Mouse (Mus musculus) liver, embryonic 14.5 days (tissue): ENCODE data around the gene Fyn. TPM values are rescaled to one million over a fixed set of nuclear protein-coding genes. Genes with fewer than 3 reads are reported as not detected.

Experiments
- ATAC-seq: fragments of 200-750 bp; cut with Nextera tagmentation; 2 replicates; pipeline ENCODE4 v1.8.0; 2017; ENCODE audit warnings: moderate number of reproducible peaks, mild to moderate bottlenecking, moderate library complexity; ENCODE audit not compliant: insufficient read depth
- DNase-seq, 3 experiments: peaks; one replicate each; pipeline ENCODE4 v3.0.0-alpha.2; 2012 to 2013; ENCODE audit warnings: low read depth in 3 of 3, low spot score in 3 of 3
- H3K27ac ChIP-seq: fragments of 300-500 bp; sonication (generic); 2 replicates; pipeline ENCODE4 v1.5.1; 2014; ENCODE audit warnings: moderate library complexity, mild to moderate bottlenecking, control low read depth, inconsistent platforms
- H3K27me3 ChIP-seq: fragments of 300-500 bp; sonication (generic); 2 replicates; pipeline ENCODE4 v1.6.1; 2014; ENCODE audit warnings: mild to moderate bottlenecking, low read length, moderate library complexity; ENCODE audit not compliant: control insufficient read depth, insufficient read depth
- H3K36me3 ChIP-seq: fragments of 300-500 bp; sonication (generic); replicated peaks from 2 replicates; pipeline ENCODE4 v1.6.1; 2014; ENCODE audit warnings: low read depth; ENCODE audit not compliant: control insufficient read depth, insufficient read depth
- H3K4me1 ChIP-seq, 2 experiments: fragments of 200-500 bp in 1 of 2; fragments of 300-500 bp in 1 of 2; sonication (generic) in 1 of 2; replicated peaks; 2 replicates each; pipeline ENCODE4 v1.6.1; 2012 to 2014; ENCODE audit warnings: antibody characterized with exemption in 1 of 2, inconsistent platforms in 1 of 2, low read length in 1 of 2; ENCODE audit not compliant: control insufficient read depth in 2 of 2, insufficient read depth in 2 of 2
- H3K4me2 ChIP-seq: fragments of 300-500 bp; sonication (generic); 2 replicates; pipeline ENCODE4 v1.6.1; 2014; ENCODE audit warnings: low read depth, mild to moderate bottlenecking, control low read depth, moderate library complexity
- H3K4me3 ChIP-seq, 2 experiments: fragments of 200-500 bp in 1 of 2; fragments of 300-500 bp in 1 of 2; sonication (generic) in 1 of 2; 2 replicates each; pipeline ENCODE4 v1.5.1; 2012 to 2014; ENCODE audit warnings: low read depth in 2 of 2, low read length in 2 of 2, mild to moderate bottlenecking in 2 of 2, control low read depth in 1 of 2, inconsistent platforms in 1 of 2, moderate library complexity in 1 of 2; ENCODE audit not compliant: insufficient read depth in 1 of 2
- H3K9ac ChIP-seq: fragments of 300-500 bp; sonication (generic); replicated peaks from 2 replicates; pipeline ENCODE4 v1.6.1; 2014; ENCODE audit warnings: mild to moderate bottlenecking, control low read depth, moderate library complexity
- H3K9me3 ChIP-seq: fragments of 300-500 bp; sonication (generic); 2 replicates; pipeline ENCODE4 v1.6.1; 2016; ENCODE audit warnings: low read length, mixed read lengths; ENCODE audit not compliant: control insufficient read depth
- CTCF ChIP-seq: IDR thresholded peaks from 2 replicates; pipeline ENCODE4 v1.5.1; 2016; ENCODE audit warnings: antibody characterized with exemption, low read depth, control low read depth
- EP300 ChIP-seq: IDR thresholded peaks from 2 replicates; pipeline ENCODE4 v1.6.1; 2016; ENCODE audit warnings: antibody characterized with exemption, low read depth
- WGBS: fragments of 180-500 bp; shearing (Covaris S2); extraction: QIAGEN DNeasy Blood & Tissue Kit; methylation state at CpG from one replicate; pipeline ENCODE4 v1.1.7; 2014; ENCODE audit not compliant: insufficient replicate concordance; 5-methylcytosine and 5-hydroxymethylcytosine counted together
- polyA plus RNA-seq, 2 experiments: library from polyadenylated mRNA; depleted of rRNA in 1 of 2; stranded (reverse) in 1 of 2; unstranded in 1 of 2; fragments of >200 nt; fragmentation: Nextera tagmentation in 1 of 2; extraction: Ambion mirVana in 1 of 2; gene quantifications; 2 replicates each; pipeline versions ENCODE4 v1.2.1 to v1.2.3; 2012 to 2014

Fyn gene
- polyA plus RNA-seq, 2 experiments: 8.2 to 9.8 TPM

- no peak overlapping the region for H3K4me2 ChIP-seq
- H3K9me3 ChIP-seq: no peaks in the 10 kb centered on the region
- TF ChIP-seq CTCF (no peak), EP300 (no peak)
- no peak overlapping the region for H3K4me3 ChIP-seq
- 44% methylated on average over 3 of the region's 3 CpGs for WGBS
- no peaks in the 10 kb centered on the region for H3K27me3 ChIP-seq
- no peak overlapping the region for H3K9ac ChIP-seq
- no peaks in the 10 kb centered on the region for H3K36me3 ChIP-seq
- no peak for DNase-seq
- H3K4me1 ChIP-seq: no peaks in the 10 kb centered on the region; a peak in 1 of 4 replicates
- H3K27ac ChIP-seq: no peak overlapping the region
- no peak for ATAC-seq
These were observed 229.1 kb downstream of the Fyn start for GRCm38 (mm10) chr10:39597792-39598183.

- Histone ChIP-seq H3K9ac (no peak overlapping the region), H3K4me2 (no peak overlapping the region), H3K27me3 (no peaks in the 10 kb centered on the region), H3K4me3 (no peak overlapping the region), H3K36me3 (no peaks in the 10 kb centered on the region), H3K4me1 (no peaks in the 10 kb centered on the region; a peak in 1 of 4 replicates), H3K27ac (no peak overlapping the region), H3K9me3 (no peaks in the 10 kb centered on the region)
- DNase-seq: no peak
- ATAC-seq: no peak
- TF ChIP-seq CTCF: no peak
- no peak for TF ChIP-seq EP300
- 64% methylated on average over 4 of the region's 4 CpGs for WGBS
These were observed 230.9 kb downstream of the Fyn start for GRCm38 (mm10) chr10:39599601-39600000.

GRCm38 (mm10) chr10:39600115-39600514 is 231.5 kb downstream of the Fyn start:
- no peaks in the 10 kb centered on the region for H3K36me3 ChIP-seq
- H3K9me3 ChIP-seq: no peaks in the 10 kb centered on the region
- TF ChIP-seq CTCF (no peak), EP300 (no peak)
- H3K27ac ChIP-seq: no peak overlapping the region
- no peak overlapping the region for H3K4me2 ChIP-seq
- H3K4me3 ChIP-seq: no peak overlapping the region
- DNase-seq: no peak
- no peak overlapping the region for H3K9ac ChIP-seq
- 21% methylated on average over 1 of the region's 1 CpGs for WGBS
- H3K27me3 ChIP-seq: no peaks in the 10 kb centered on the region
- H3K4me1 ChIP-seq: no peaks in the 10 kb centered on the region; a peak in 1 of 4 replicates
- ATAC-seq: no peak

- DNase-seq (no peak), ATAC-seq (no peak)
- Histone ChIP-seq H3K4me3 (no peak overlapping the region), H3K27ac (no peak overlapping the region), H3K4me2 (no peak overlapping the region), H3K4me1 (no peaks in the 10 kb centered on the region), H3K9me3 (no peaks in the 10 kb centered on the region), H3K9ac (no peak overlapping the region), H3K27me3 (no peaks in the 10 kb centered on the region), H3K36me3 (no peaks in the 10 kb centered on the region)
- no peak for TF ChIP-seq EP300
- TF ChIP-seq CTCF: no peak
- WGBS: 32% methylated on average over 5 of the region's 5 CpGs
These were observed 232.4 kb downstream of the Fyn start for GRCm38 (mm10) chr10:39601068-39601467.

GRCm38 (mm10) chr10:39606434-39606833 is 237.8 kb downstream of the Fyn start:
- Histone ChIP-seq H3K9ac (no peak overlapping the region), H3K36me3 (no peaks in the 10 kb centered on the region), H3K4me3 (no peak overlapping the region), H3K27me3 (no peaks in the 10 kb centered on the region), H3K9me3 (no peaks in the 10 kb centered on the region), H3K4me1 (0 out of 4 replicates have a peak, but pooled peaks cover 0 to 2% of the 10 kb centered on the region in 2 experiments), H3K4me2 (no peak overlapping the region), H3K27ac (no peak overlapping the region)
- DNase-seq (no peak), ATAC-seq (no peak)
- TF ChIP-seq EP300 (no peak), CTCF (no peak)
- WGBS: 59% methylated on average over 1 of the region's 1 CpGs
